Mouse (Mus musculus) embryonic fibroblast, embryonic 13.5 days (primary cell): ENCODE results near the gene Zfp787. TPM values are rescaled to one million over a fixed set of nuclear protein-coding genes. Genes with fewer than 3 reads are reported as not detected.

ENCODE experiments used
- H3K27ac ChIP-seq: 2 replicates; pipeline ENCODE4 v1.5.1; 2012; ENCODE audit warnings: low read length, control low read depth, inconsistent platforms; ENCODE audit not compliant: insufficient read depth
- H3K4me1 ChIP-seq: 2 replicates; pipeline ENCODE4 v1.6.1; 2011; ENCODE audit warnings: low read length; ENCODE audit not compliant: control insufficient read depth, insufficient read depth
- H3K4me3 ChIP-seq: 2 replicates; pipeline ENCODE4 v1.5.1; 2011; ENCODE audit warnings: mild to moderate bottlenecking, control low read depth, low read length; ENCODE audit not compliant: insufficient read depth
- CTCF ChIP-seq: IDR thresholded peaks from 2 replicates; pipeline ENCODE4 v1.5.1; 2011; ENCODE audit warnings: mild to moderate bottlenecking, control low read depth, low read length, moderate library complexity, borderline replicate concordance; ENCODE audit not compliant: insufficient read depth
- POLR2A ChIP-seq: IDR thresholded peaks from 2 replicates; pipeline ENCODE4 v1.6.1; 2011; ENCODE audit warnings: low read depth, mild to moderate bottlenecking, control low read depth, low read length, moderate library complexity
- polyA plus RNA-seq: library from polyadenylated mRNA; stranded (reverse); fragments of >200 nt; gene quantifications from 2 replicates; pipeline ENCODE4 v1.2.4, GENCODE M21; 2011; ENCODE audit warnings: low read depth; ENCODE audit not compliant: missing spikeins, insufficient read length

Gene Zfp787
- polyA plus RNA-seq, 1 experiment = 14.2 TPM

- no peak overlapping the region for H3K4me3 ChIP-seq
- no peaks in the 10 kb centered on the region for H3K4me1 ChIP-seq
- no peak for TF ChIP-seq CTCF
- no peak for TF ChIP-seq POLR2A
- no peak overlapping the region for H3K27ac ChIP-seq
Observed at GRCm38 (mm10) chr7:6170391-6170790, 14.6 kb upstream of the Zfp787 start.

- H3K27ac ChIP-seq = no peak overlapping the region
- H3K4me1 ChIP-seq = no peaks in the 10 kb centered on the region
- no peak for TF ChIP-seq POLR2A
- no peak for TF ChIP-seq CTCF
- H3K4me3 ChIP-seq = no peak overlapping the region
Observed at GRCm38 (mm10) chr7:6169403-6169802, 13.6 kb upstream of the Zfp787 start.

- TF ChIP-seq POLR2A = no peak
- no peak for TF ChIP-seq CTCF
- Histone ChIP-seq H3K27ac (no peak overlapping the region), H3K4me1 (no peaks in the 10 kb centered on the region), H3K4me3 (no peak overlapping the region)
Observed at GRCm38 (mm10) chr7:6164671-6165070, 8.9 kb upstream of the Zfp787 start.

- no peak overlapping the region for H3K4me3 ChIP-seq
- TF ChIP-seq CTCF (no peak), POLR2A (no peak)
Observed at GRCm38 (mm10) chr7:6162172-6162571, 6.4 kb upstream of the Zfp787 start.

GRCm38 (mm10) chr7:6161541-6161940 is 5.7 kb upstream of the Zfp787 start:
- Histone ChIP-seq H3K27ac (no peak overlapping the region), H3K4me3 (no peak overlapping the region), H3K4me1 (peaks cover 4% of the 10 kb centered on the region)
- TF ChIP-seq CTCF (no peak), POLR2A (no peak)

More at GRCm38 (mm10) chr7:6162172-6162571, 6.4 kb upstream of the Zfp787 start:
- no peaks in the 10 kb centered on the region for H3K4me1 ChIP-seq
- H3K27ac ChIP-seq = no peak overlapping the region

- TF ChIP-seq CTCF = no peak
- no peak for TF ChIP-seq POLR2A
- Histone ChIP-seq H3K27ac (no peak overlapping the region), H3K4me3 (no peak overlapping the region), H3K4me1 (peaks cover 4% of the 10 kb centered on the region)
Observed at GRCm38 (mm10) chr7:6159604-6160003, 3.8 kb upstream of the Zfp787 start.

- no peak overlapping the region for H3K4me3 ChIP-seq
- no peak for TF ChIP-seq POLR2A
- TF ChIP-seq CTCF = no peak
- peaks cover 17% of the 10 kb centered on the region for H3K4me1 ChIP-seq
- H3K27ac ChIP-seq = no peak overlapping the region
Observed at GRCm38 (mm10) chr7:6157479-6157878, 1.7 kb upstream of the Zfp787 start.

- peak overlapping the region; percentile 71 for H3K4me3 ChIP-seq
- no peak overlapping the region for H3K27ac ChIP-seq
- TF ChIP-seq POLR2A = no peak
- TF ChIP-seq CTCF = no peak
- H3K4me1 ChIP-seq = peaks cover 17% of the 10 kb centered on the region
Observed at GRCm38 (mm10) chr7:6156901-6157472, 1.2 kb upstream of the Zfp787 start.

GRCm38 (mm10) chr7:6155031-6155872 is 545 bp downstream of the Zfp787 start:
- Histone ChIP-seq H3K4me3 (peak overlapping the region; percentile 71), H3K4me1 (peaks cover 17% of the 10 kb centered on the region), H3K27ac (peak overlapping the region; percentile 82)
- TF ChIP-seq POLR2A (peak; percentile 67), CTCF (no peak)

- no peak overlapping the region; the same call in 1 of the 2 replicates for H3K27ac ChIP-seq
- peaks cover 17% of the 10 kb centered on the region for H3K4me1 ChIP-seq
- peak overlapping the region; percentile 71 for H3K4me3 ChIP-seq
- TF ChIP-seq CTCF = no peak
- no peak for TF ChIP-seq POLR2A
Observed at GRCm38 (mm10) chr7:6154164-6154563, 1.6 kb downstream of the Zfp787 start.

- TF ChIP-seq POLR2A (no peak), CTCF (no peak)
- Histone ChIP-seq H3K27ac (0 out of 2 replicates have a peak overlapping the region, but pooled peaks have one; percentile 2), H3K4me1 (peaks cover 17% of the 10 kb centered on the region), H3K4me3 (no peak overlapping the region)
Observed at GRCm38 (mm10) chr7:6153131-6153530, 2.7 kb downstream of the Zfp787 start.
